Mouse (Mus musculus): Measurements from ENCODE around the gene Mex3b. TPM values are rescaled to one million over a fixed set of nuclear protein-coding genes. Genes with fewer than 3 reads are reported as not detected.

Mex3b gene
- polyA plus RNA-seq (2014; fragmentation: Nextera tagmentation; extraction: Ambion mirVana): 30.8 and 37.8 TPM in 2 replicates

DNA sequence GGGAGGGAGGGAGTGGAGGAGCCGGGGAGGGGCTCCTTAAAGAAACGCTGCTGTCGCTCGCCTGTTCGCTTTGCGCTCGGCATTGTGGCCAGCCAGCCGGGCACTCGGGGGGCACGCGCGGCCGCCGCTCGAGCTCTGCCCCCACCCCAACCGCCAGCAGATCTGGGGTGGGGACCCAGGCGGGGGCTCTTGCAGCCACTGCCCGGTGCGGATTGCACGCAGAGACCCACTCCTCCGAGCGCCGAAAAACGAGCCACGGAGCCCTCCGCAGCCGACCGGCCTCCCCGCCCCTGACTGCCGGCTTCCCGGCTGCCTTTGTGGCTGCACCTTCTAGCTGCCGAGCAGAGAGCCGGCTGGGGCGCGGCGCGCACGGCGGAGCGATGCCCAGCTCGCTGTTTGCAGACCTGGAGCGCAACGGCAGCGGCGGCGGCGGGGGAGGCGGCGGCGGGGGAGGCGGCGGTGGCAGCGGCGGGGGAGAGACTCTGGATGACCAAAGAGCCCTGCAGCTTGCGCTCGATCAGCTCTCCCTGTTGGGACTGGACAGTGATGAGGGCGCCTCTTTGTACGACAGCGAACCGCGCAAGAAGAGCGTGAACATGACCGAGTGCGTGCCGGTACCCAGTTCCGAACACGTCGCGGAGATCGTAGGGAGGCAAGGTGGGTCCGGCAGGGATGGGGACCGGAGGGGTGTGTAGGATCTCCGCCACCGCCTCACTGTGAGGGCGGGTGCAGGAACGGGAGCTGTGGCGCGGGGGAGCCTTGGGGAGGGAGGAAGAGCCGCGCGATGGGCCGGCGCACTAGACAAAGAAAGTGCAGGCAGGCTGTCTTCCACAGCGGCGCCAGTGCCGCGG is at the start of gene Mex3b:
Gene Mex3b, plus strand, starts transcription at position 63 of the 851 bp plus-strand sequence.
- H3K9me3 ChIP-seq (ENCODE audit: control insufficient read depth, low read length): no peaks in the 10 kb centered on the region
- peak within 1 kb of the TSS; percentile 100 for H3K9ac ChIP-seq (replicated peaks; ENCODE audit: low read depth, low read length)
- H3K27me3 ChIP-seq (ENCODE audit: control insufficient read depth, insufficient read depth, low read length): no peaks in the 10 kb centered on the region
- H3K27ac ChIP-seq (ENCODE audit: low read depth, low read length): peak within 1 kb of the TSS; percentile 100
- peaks cover 20% of the 10 kb centered on the region for H3K36me3 ChIP-seq (ENCODE audit: control insufficient read depth, insufficient read depth, low read length)
- H3K4me1 ChIP-seq (ENCODE audit: control insufficient read depth, insufficient read depth, low read length): peaks cover 26% of the 10 kb centered on the region
- ATAC-seq (ENCODE audit: low read depth): no peak
- H3K4me2 ChIP-seq (ENCODE audit: low read depth, low read length): peak within 1 kb of the TSS; percentile 96
- H3K4me3 ChIP-seq (ENCODE audit: low read depth, low read length): peak within 1 kb of the TSS; percentile 96
- WGBS: under 1% methylated on average over 74 of the region's 87 CpGs

GRCm38 (mm10) chr7:82819541-82819940 is 47.6 kb upstream of the Mex3b start:
- H3K4me1 ChIP-seq (ENCODE audit: control insufficient read depth, insufficient read depth, low read length): no peaks in the 10 kb centered on the region
- H3K9ac ChIP-seq (replicated peaks; ENCODE audit: low read depth, low read length): no peak overlapping the region
- H3K4me3 ChIP-seq (ENCODE audit: low read depth, low read length): no peak overlapping the region
- no peak overlapping the region for H3K4me2 ChIP-seq (ENCODE audit: low read depth, low read length)
- no peaks in the 10 kb centered on the region for H3K9me3 ChIP-seq (ENCODE audit: control insufficient read depth, low read length)
- H3K27ac ChIP-seq (ENCODE audit: low read depth, low read length): no peak overlapping the region
- H3K36me3 ChIP-seq (ENCODE audit: control insufficient read depth, insufficient read depth, low read length): no peaks in the 10 kb centered on the region
- H3K27me3 ChIP-seq (ENCODE audit: control insufficient read depth, insufficient read depth, low read length): no peaks in the 10 kb centered on the region
- no peak for ATAC-seq (ENCODE audit: low read depth)
- 94% methylated on average over 7 of the region's 7 CpGs for WGBS

- Histone ChIP-seq H3K4me2 (ENCODE audit: low read depth, low read length) (no peak overlapping the region), H3K27me3 (ENCODE audit: control insufficient read depth, insufficient read depth, low read length) (no peaks in the 10 kb centered on the region), H3K9me3 (ENCODE audit: control insufficient read depth, low read length) (no peaks in the 10 kb centered on the region), H3K36me3 (ENCODE audit: control insufficient read depth, insufficient read depth, low read length) (no peaks in the 10 kb centered on the region), H3K9ac (replicated peaks; ENCODE audit: low read depth, low read length) (no peak overlapping the region), H3K4me3 (ENCODE audit: low read depth, low read length) (no peak overlapping the region), H3K27ac (ENCODE audit: low read depth, low read length) (no peak overlapping the region), H3K4me1 (ENCODE audit: control insufficient read depth, insufficient read depth, low read length) (no peaks in the 10 kb centered on the region)
- ATAC-seq (ENCODE audit: low read depth): no peak
- WGBS: 71% methylated on average over 4 of the region's 4 CpGs
These were observed 46.5 kb upstream of the Mex3b start for GRCm38 (mm10) chr7:82820661-82821060.

DNA sequence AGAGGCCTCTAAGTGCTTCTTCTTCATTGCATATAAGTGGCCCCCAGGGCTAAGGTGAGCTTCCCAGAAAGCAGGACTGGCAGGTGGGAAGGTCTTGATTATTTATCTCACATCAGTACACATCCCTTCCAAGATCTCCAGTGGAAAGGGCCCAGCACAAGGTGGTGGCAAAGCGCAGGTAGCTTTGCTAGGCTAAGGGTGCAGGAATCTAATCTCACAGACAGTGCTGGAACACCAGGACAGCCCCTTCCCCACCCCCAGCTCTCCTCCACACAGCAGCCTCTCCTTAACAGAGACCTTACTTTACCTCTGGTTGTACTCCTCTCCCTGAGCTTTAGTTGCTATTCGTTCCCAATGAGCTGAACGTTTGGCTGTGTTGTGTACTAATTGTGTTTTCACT is 45.6 kb upstream of the Mex3b start:
- no peak for ATAC-seq (ENCODE audit: low read depth)
- no peaks in the 10 kb centered on the region for H3K27me3 ChIP-seq (ENCODE audit: control insufficient read depth, insufficient read depth, low read length)
- H3K9ac ChIP-seq (replicated peaks; ENCODE audit: low read depth, low read length): no peak overlapping the region
- H3K27ac ChIP-seq (ENCODE audit: low read depth, low read length): no peak overlapping the region
- no peak overlapping the region for H3K4me2 ChIP-seq (ENCODE audit: low read depth, low read length)
- H3K9me3 ChIP-seq (ENCODE audit: control insufficient read depth, low read length): no peaks in the 10 kb centered on the region
- H3K36me3 ChIP-seq (ENCODE audit: control insufficient read depth, insufficient read depth, low read length): no peaks in the 10 kb centered on the region
- 67% methylated on average over 3 of the region's 3 CpGs for WGBS
- no peaks in the 10 kb centered on the region for H3K4me1 ChIP-seq (ENCODE audit: control insufficient read depth, insufficient read depth, low read length)
- H3K4me3 ChIP-seq (ENCODE audit: low read depth, low read length): no peak overlapping the region

DNA sequence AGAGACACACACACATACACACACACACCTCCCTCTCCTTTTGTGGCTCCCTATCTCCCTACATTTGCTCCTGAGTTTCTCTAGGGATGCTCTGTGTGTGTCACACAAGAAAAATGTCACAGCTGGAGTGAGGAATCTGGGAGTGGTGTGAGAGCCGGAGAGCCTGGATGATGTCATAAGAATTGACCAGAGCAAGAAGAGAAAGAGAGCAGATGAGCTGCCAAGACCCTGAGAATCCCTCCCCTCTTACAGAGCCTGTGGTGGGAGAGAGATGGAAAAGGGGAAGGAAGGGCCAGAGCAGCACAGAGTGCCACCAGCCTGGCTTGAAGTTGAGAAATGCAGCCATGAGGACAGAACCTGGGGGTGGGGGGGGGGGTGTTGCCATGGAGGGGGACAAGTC is 44.6 kb upstream of the Mex3b start:
- no peak for ATAC-seq (ENCODE audit: low read depth)
- Histone ChIP-seq H3K9me3 (ENCODE audit: control insufficient read depth, low read length) (no peaks in the 10 kb centered on the region), H3K4me2 (ENCODE audit: low read depth, low read length) (no peak overlapping the region), H3K9ac (replicated peaks; ENCODE audit: low read depth, low read length) (no peak overlapping the region), H3K27me3 (ENCODE audit: control insufficient read depth, insufficient read depth, low read length) (no peaks in the 10 kb centered on the region), H3K27ac (ENCODE audit: low read depth, low read length) (no peak overlapping the region), H3K4me3 (ENCODE audit: low read depth, low read length) (no peak overlapping the region), H3K4me1 (ENCODE audit: control insufficient read depth, insufficient read depth, low read length) (no peaks in the 10 kb centered on the region), H3K36me3 (ENCODE audit: control insufficient read depth, insufficient read depth, low read length) (no peaks in the 10 kb centered on the region)
- WGBS: 54% methylated on average over 1 of the region's 1 CpGs

DNA sequence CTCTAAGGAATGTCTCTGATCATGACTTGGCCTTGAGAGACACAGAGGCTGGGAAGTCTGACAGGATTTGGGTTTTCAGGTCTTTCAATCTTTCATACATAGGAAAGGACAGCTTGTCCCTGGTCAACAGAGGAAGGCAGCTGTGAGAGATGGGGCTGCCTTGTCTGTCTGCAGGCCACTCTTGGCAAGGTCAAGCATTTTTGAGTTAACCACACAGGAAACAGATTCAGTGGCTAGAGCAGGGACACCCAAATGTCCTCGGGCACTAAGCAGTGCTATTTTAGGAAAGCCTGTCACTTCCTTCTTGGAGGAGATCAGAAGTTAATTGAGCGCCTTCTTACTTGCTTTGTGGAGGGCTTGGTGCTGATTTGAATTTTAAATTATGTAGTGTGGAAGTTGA is 38.9 kb upstream of the Mex3b start:
- Histone ChIP-seq H3K9ac (replicated peaks; ENCODE audit: low read depth, low read length) (no peak overlapping the region), H3K4me2 (ENCODE audit: low read depth, low read length) (no peak overlapping the region), H3K9me3 (ENCODE audit: control insufficient read depth, low read length) (no peaks in the 10 kb centered on the region), H3K36me3 (ENCODE audit: control insufficient read depth, insufficient read depth, low read length) (no peaks in the 10 kb centered on the region), H3K27ac (ENCODE audit: low read depth, low read length) (no peak overlapping the region), H3K27me3 (ENCODE audit: control insufficient read depth, insufficient read depth, low read length) (no peaks in the 10 kb centered on the region), H3K4me3 (ENCODE audit: low read depth, low read length) (no peak overlapping the region), H3K4me1 (ENCODE audit: control insufficient read depth, insufficient read depth, low read length) (no peaks in the 10 kb centered on the region)
- ATAC-seq (ENCODE audit: low read depth): no peak
- WGBS: 72% methylated on average over 2 of the region's 2 CpGs

- Histone ChIP-seq H3K27ac (ENCODE audit: low read depth, low read length) (no peak overlapping the region), H3K4me3 (ENCODE audit: low read depth, low read length) (no peak overlapping the region), H3K36me3 (ENCODE audit: control insufficient read depth, insufficient read depth, low read length) (no peaks in the 10 kb centered on the region), H3K4me2 (ENCODE audit: low read depth, low read length) (no peak overlapping the region), H3K27me3 (ENCODE audit: control insufficient read depth, insufficient read depth, low read length) (no peaks in the 10 kb centered on the region), H3K4me1 (ENCODE audit: control insufficient read depth, insufficient read depth, low read length) (no peaks in the 10 kb centered on the region), H3K9me3 (ENCODE audit: control insufficient read depth, low read length) (no peaks in the 10 kb centered on the region), H3K9ac (replicated peaks; ENCODE audit: low read depth, low read length) (no peak overlapping the region)
- 73% methylated on average over 3 of the region's 3 CpGs for WGBS
- no peak for ATAC-seq (ENCODE audit: low read depth)
These were observed 37.6 kb upstream of the Mex3b start for GRCm38 (mm10) chr7:82829516-82829915.

GRCm38 (mm10) chr7:82834471-82834870 is 32.7 kb upstream of the Mex3b start:
- Histone ChIP-seq H3K36me3 (ENCODE audit: control insufficient read depth, insufficient read depth, low read length) (no peaks in the 10 kb centered on the region), H3K4me1 (ENCODE audit: control insufficient read depth, insufficient read depth, low read length) (no peaks in the 10 kb centered on the region), H3K27me3 (ENCODE audit: control insufficient read depth, insufficient read depth, low read length) (no peaks in the 10 kb centered on the region), H3K9me3 (ENCODE audit: control insufficient read depth, low read length) (no peaks in the 10 kb centered on the region), H3K27ac (ENCODE audit: low read depth, low read length) (no peak overlapping the region), H3K4me2 (ENCODE audit: low read depth, low read length) (no peak overlapping the region), H3K4me3 (ENCODE audit: low read depth, low read length) (no peak overlapping the region), H3K9ac (replicated peaks; ENCODE audit: low read depth, low read length) (no peak overlapping the region)
- ATAC-seq (ENCODE audit: low read depth): no peak
- 90% methylated on average over 4 of the region's 4 CpGs for whole genome bisulfite sequencing

- Histone ChIP-seq H3K9me3 (ENCODE audit: control insufficient read depth, low read length) (no peaks in the 10 kb centered on the region), H3K4me3 (ENCODE audit: low read depth, low read length) (no peak overlapping the region), H3K9ac (replicated peaks; ENCODE audit: low read depth, low read length) (no peak overlapping the region), H3K4me1 (ENCODE audit: control insufficient read depth, insufficient read depth, low read length) (no peaks in the 10 kb centered on the region), H3K27ac (ENCODE audit: low read depth, low read length) (no peak overlapping the region), H3K36me3 (ENCODE audit: control insufficient read depth, insufficient read depth, low read length) (no peaks in the 10 kb centered on the region), H3K4me2 (ENCODE audit: low read depth, low read length) (no peak overlapping the region), H3K27me3 (ENCODE audit: control insufficient read depth, insufficient read depth, low read length) (no peaks in the 10 kb centered on the region)
- ATAC-seq (ENCODE audit: low read depth): no peak
- 50% methylated on average over 1 of the region's 1 CpGs for whole genome bisulfite sequencing
These were observed 28.7 kb upstream of the Mex3b start for GRCm38 (mm10) chr7:82838414-82838813.

All from neural tube, embryonic 14.5 days (tissue).